Mouse (Mus musculus) monocyte, adult 5-6 weeks (primary cell): ENCODE results near the gene Gm39566. TPM values are rescaled to one million over a fixed set of nuclear protein-coding genes. Genes with fewer than 3 reads are reported as not detected.

Source experiments
- ATAC-seq: fragments of 153-309, 156-312 bp; replicated peaks from 2 replicates; pipeline ENCODE4 v1.8.0; 2017; ENCODE audit warnings: mild to moderate bottlenecking; ENCODE audit not compliant: low TSS enrichment, insufficient number of reproducible peaks, severe bottlenecking, poor library complexity, low FRiP score
- total RNA-seq: library from RNA; stranded (forward); fragments of 200-1000, 200-491, 200-594 nt; gene quantifications from 3 replicates; pipeline ENCODE4 v1.2.3, GENCODE M21; 2017

Gene Gm39566
- total RNA-seq, 1 experiment from 2014 or later, result not detected

GRCm38 (mm10) chr11:69801379-69801977 lies 13.6 kb downstream of the Gm39566 start, which contains the start of gene Fgf11:
Fgf11 (minus strand) TSS chr11:69801857.
- ATAC-seq, result no peak

- ATAC-seq, result no peak
Measured at GRCm38 (mm10) chr11:69800392-69801197, 14.5 kb downstream of the Gm39566 start.

DNA sequence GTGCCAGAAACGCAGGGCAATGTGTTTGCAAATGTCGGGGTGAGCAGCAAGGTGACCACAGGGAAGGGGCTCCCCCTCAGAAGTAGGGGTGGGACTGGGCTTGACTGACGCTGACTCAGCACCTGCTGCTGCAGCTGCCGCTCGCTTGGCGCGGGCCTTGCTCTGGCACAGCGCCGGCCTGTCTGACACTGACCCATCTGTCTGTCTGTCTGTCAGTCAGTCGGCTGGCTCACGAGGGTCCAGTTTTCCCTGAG lies 15.0 kb downstream of the Gm39566 start:
- 0 out of 2 replicates have a peak, but pooled peaks have one; percentile 4 for ATAC-seq

DNA sequence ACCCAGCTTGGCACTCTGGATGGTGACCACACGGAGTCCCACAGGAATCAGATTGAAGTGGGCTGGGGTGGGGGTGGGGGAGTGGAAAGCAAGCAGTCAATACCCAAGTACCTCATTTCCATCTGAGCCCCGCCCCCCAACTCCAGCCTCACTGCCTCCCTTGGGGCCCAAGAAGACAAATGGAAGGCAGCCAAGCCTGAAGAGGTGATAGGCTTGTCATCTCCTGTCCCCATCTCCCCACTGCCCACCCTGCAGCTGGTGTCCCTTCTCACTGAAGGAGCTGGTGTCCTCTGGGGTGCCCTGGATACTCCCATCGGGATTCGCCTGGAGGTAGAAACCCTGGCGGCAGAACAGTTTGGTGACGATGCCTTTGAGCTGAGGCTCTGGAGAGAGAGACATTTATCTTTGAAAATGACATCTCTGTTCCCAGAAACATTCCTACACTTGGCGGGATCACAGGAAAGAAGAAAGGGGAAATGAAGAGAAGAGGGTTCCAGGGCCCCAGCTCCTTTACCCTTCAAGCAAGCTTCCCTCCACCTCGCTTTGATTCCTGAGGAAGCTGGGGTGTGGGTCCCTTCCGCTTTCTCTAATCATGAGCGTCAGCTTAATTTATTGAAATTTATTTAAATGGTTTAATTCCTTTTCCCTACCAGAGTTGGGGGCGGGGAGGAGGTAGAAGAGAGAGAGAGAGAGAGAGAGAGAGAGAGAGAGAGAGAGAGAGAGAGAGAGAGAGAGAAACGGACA lies 15.5 kb downstream of the Gm39566 start:
- no peak for ATAC-seq

DNA sequence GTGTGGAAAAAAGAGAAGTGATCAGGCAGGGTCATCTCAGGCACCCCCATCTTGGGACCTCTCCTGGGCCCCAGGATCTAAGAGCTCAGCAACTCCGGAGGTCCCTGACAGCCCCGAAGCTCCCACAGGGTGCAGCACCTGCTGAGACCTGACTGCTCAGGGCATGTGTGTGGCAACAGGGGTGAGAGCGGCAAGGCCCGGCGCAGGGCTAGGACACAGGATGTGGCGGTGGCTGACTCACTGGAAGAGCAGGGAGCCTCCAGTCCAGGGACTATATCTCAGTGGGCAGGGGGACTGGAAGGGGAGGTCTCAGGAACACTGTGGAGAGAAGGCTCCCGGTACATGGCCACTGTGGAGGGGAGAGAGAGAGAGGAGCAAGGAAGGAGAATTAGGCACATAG lies 17.2 kb downstream of the Gm39566 start:
- no peak for ATAC-seq

GRCm38 (mm10) chr11:69795983-69796435 lies 19.1 kb downstream of the Gm39566 start:
- ATAC-seq, result no peak

GRCm38 (mm10) chr11:69795168-69795982 lies 19.7 kb downstream of the Gm39566 start, which contains the start of gene Chrnb1:
Chrnb1 (minus strand) TSS chr11:69795943.
- ATAC-seq, result peak; percentile 95

GRCm38 (mm10) chr11:69793429-69793828 lies 21.7 kb downstream of the Gm39566 start:
- no peak for ATAC-seq

DNA sequence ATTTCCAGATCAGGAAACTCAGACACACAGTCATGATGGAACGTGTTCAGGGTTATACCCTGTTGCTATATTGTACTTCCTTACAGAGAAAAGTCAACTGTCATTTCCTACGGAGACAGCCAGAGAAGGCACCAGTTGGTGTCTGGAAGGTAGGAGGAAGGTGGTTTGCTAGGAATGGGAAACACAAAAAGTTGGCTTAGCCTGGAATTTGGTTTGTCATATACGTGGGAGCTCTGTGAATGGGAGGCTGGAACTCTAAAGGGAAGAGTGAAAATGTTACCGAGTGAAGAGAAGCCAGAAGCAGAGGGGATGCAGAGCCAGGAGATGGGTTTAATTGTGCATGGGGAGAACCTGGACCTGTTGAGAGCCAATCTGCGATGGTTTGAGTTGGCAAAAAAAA lies 23.7 kb downstream of the Gm39566 start:
- ATAC-seq, result no peak

DNA sequence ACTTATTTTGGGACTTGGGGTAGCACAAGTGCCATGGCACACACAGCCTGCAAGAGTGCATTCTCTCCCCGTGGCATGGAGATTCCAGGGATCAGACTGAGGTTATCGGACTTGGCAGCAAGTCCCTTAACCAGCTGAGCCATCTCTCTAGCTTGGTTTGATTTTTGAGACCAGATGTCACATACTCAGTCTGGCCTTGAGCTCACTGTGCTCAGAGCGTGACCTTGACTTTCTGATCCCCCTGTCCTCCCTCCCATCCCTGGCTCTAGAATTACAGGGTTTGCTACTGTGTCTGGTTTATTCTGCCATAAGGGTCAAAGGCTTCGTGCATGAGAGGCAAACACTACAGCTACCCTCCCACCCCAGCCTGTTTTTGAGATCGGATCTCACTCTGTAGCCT lies 25.7 kb downstream of the Gm39566 start:
- ATAC-seq, result no peak

DNA sequence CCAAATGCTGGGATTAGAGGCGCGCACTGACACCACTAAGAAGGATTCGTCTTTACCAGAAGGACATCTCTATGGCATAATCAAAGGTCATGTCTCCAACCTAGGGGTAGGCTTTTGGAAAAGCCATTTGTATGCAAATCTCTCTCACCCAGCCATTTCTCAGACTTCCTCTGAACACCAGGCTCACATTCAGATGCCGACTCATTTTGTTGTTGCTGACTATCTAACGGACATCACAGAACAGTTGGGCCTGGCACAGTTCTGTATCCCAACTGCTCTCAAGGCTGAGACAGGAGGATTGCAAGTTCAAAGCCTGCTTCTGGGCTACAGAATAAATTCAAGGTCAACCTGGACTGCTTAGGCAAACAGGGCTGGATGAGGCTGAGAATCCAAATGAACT lies 27.8 kb downstream of the Gm39566 start:
- ATAC-seq, result no peak

DNA sequence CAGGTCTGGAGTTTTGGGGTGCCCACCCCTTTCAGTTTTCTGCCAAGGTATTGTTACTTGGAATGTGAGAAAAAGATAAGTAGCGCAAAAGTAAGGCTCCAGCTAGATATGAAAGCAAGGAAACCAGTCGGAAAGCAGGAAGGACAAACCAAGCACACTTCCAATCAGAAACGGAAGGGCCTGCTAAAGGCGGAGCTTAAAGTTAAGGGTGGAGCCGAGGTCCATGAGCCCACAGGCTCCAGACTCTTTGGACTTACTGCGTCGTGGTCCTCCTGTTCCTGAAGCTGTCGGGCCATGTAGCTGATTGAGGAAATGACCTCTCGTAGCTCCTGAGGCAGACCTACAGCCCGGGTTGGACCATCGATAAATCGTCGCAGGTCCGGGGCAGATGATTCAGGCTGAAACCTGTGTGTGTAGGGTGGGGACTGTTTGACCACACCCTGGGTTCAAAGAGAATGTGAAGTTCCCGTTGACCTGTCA lies 30.3 kb downstream of the Gm39566 start:
- peak; percentile 77 for ATAC-seq

GRCm38 (mm10) chr11:69781828-69782227 lies 33.3 kb downstream of the Gm39566 start:
- ATAC-seq, result no peak

GRCm38 (mm10) chr11:69778985-69779384 lies 36.1 kb downstream of the Gm39566 start:
- ATAC-seq, result no peak

DNA sequence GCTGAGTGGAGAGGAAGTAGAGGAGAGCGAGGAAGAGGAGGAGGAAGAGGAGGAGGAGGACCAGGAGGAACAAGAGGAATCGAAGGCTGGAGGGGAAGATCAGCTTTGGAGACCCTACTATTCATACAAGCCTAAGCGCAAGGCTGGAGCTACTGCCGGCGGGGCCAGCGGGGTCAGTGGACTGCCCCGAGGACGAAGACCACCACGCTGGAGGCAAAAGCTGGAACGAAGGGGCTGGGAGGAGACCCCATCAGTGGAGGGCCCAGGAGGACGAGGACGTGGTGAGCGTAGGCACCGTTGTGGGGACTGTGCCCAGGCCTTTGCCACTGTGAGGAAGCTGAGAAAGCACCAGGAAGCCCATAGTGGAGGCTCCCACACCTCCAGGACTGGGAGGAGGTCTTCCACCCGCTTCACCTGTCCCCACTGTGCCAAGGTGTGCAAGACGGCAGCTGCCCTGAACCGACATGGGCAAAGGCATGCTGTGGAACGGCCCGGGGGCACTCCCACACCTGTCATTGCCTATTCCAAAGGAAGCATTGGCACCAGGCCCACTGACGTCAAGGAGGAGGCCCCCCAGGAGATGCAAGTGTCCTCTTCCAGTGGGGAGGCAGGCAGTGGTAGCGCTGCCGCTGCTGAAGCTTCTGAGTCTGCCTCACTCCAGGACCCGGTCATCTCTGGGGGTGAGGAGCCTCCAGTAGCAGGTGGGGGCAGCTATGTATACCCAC lies 36.7 kb downstream of the Gm39566 start:
- ATAC-seq, result no peak

DNA sequence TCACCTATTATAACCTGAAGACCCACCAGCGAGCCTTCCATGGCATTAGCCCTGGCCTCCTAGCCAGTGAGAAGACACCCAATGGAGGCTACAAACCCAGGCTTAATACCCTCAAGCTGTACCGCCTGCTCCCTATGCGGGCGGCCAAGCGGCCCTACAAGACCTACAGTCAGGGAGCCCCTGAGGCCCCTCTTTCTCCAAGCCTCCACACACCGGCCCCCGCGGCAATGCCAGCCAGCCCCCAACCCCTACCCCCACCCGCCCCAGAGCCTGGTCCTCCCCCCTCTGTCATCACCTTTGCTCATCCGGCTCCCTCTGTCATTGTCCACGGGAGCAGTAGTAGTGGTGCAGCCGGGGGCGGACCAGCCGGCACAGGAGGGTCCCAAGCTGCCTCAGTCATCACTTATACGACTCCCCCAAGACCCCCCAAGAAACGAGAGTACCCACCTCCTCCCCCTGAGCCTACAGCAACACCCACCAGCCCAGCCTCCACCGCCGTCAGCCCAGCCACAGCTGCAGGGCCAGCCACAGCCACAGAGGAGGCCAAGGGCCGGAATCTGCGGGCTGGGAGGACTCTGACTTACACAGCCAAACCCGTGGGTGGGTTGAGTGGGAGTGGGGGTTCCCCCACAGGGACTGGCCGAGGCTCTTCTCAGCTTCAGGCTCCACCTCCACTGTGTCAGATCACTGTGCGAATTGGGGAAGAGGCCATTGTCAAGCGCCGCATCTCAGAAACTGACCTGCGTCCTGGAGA lies 37.4 kb downstream of the Gm39566 start:
- peak; percentile 47; the same call in 1 of the 2 replicates for ATAC-seq

DNA sequence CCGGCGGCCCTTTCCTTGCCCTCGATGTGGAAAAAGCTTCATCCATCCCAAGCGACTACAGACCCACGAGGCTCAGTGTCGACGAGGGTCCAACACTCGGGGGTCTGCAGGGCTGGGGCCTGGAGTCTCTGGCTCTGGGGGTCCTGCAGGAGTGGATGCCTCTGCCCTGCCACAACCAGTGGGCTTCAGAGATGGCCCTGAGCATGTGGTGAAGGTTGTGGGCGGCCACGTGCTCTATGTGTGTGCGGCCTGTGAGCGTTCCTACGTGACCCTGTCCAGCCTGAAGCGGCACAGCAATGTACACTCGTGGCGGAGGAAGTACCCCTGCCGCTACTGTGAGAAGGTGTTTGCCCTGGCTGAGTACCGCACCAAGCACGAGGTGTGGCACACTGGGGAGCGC lies 38.6 kb downstream of the Gm39566 start:
- no peak for ATAC-seq
